Mouse (Mus musculus) cortical plate, adult 2 months (tissue): ENCODE measurements at regions not wholly inside any gene's neighbourhood (a gene's known extent, or its start where the extent isn't known, plus 50 kb on each side); places are given as distances from the start of the nearest gene placed in this dataset.

Experiments used
- CTCF ChIP-seq: fragments of 200-500 bp; IDR thresholded peaks from 2 replicates; pipeline ENCODE4 v1.5.1; 2011; ENCODE audit warnings: mild to moderate bottlenecking, control low read depth, low read length; ENCODE audit not compliant: insufficient read depth; ENCODE audit errors: extremely low read depth
- POLR2A ChIP-seq: fragments of 200-500 bp; IDR thresholded peaks from 2 replicates; pipeline ENCODE4 v1.6.1; 2011; ENCODE audit warnings: mild to moderate bottlenecking, low read length, control low read depth; ENCODE audit not compliant: insufficient read depth; ENCODE audit errors: extremely low read depth

- TF ChIP-seq POLR2A (no peak), CTCF (no peak)
Measured at GRCm38 (mm10) chr2:57539842-57540241, 302.4 kb downstream of the Gpd2 start.
